Mouse (Mus musculus): ENCODE measurements around the gene Slamf1.

The Slamf1 gene

DNA sequence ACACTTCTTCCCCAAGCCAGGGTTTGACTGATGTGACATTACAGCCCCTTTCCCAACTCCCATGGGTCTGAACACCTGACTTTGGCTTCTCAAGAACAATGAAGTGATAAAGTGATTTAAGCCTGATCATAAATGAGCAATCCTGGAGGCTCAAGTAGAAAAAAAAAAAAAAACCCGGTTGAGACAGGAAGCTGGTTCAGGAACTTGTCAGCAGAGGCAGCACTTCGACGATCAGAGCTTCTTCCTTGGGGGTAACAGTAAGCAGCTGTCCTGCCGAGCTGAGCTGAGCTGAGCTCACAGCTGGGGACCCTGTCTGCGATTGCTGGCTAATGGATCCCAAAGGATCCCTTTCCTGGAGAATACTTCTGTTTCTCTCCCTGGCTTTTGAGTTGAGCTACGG, at the start of gene Slamf1:
Gene Slamf1, plus strand, starts transcription at position 230 of the 400 bp plus-strand sequence.
- no peak for DNase-seq (ENCODE audit: low read depth, low spot score)

DNA sequence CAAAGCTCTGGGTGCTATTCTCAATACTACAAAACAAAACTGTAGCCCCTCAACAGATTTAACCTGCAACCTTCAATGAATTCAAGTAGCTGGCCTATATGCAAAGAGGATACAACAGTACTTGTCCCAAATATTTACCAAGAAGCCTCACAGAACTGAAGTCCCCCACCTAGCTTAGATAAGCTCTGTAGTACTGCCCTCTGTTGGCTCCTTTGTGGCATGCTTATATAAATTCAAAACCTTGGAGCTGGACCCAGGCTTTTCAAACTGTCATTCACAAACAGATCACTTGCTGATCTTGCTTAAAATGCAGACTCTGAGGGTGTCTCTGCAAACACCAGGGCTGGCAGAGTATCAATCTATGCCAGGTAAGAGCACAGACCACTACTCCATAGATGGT, 35.7 kb upstream of the Slamf1 start:
- DNase-seq (ENCODE audit: low read depth, low spot score), result no peak

DNA sequence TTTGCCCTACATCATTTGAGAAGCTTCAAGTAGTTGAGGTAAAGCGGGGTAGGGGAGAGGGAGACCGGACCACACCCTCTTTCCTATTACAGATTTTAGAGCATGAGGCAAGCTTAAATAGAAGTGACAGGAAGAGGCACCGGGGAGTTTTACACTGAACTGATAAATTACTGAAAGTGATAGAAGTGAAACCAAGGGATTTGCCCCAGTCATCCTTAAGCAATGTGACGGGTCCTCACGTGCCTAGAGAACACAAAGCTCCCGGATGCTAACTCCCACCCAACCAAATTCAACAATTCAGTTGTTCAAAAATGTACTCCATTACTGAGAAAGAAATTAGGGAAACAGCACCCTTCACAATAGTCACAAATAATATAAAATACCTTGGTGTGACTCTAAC, 32.0 kb upstream of the Slamf1 start:
- DNase-seq (ENCODE audit: low read depth, low spot score), result no peak

DNA sequence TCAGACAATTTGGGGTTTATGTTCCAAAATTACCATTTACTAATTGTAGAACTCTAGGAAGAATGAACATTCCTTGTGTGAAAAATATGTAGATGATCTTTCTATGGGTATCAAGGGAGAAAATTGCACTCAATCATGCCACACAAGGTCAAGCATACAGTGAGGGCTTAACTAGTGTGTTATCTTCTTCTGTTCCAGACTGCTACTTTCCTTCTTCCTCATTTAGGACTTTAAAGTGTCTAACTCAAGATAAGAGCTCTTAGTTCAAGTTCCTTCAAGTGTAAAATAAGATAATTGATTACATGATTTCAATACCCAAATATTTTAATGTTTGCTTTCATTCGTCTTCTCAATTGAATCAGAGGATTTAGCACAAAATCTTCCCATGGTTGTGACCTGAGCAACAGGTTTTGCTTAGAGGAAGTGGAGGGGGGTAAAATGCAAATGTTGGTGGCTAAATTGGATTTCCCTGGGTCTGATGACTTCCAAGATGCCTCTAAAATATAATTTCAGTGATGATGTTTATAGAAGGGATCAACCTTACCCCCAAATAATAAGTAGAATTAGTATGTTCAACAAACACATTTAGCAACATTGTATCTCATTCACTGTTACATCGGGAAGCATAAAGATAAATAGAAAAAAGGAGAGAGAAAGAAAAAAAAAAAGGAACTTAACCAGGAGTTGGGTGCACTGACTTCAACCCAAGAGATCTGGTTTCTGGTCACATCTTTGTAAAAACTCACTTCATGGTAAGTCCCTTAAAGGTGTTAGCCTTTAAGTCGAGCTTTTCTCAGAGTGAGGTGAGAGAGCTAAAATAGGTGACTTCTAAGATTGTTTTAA, 18.6 kb upstream of the Slamf1 start:
- DNase-seq (ENCODE audit: low read depth, low spot score), result no peak

DNA sequence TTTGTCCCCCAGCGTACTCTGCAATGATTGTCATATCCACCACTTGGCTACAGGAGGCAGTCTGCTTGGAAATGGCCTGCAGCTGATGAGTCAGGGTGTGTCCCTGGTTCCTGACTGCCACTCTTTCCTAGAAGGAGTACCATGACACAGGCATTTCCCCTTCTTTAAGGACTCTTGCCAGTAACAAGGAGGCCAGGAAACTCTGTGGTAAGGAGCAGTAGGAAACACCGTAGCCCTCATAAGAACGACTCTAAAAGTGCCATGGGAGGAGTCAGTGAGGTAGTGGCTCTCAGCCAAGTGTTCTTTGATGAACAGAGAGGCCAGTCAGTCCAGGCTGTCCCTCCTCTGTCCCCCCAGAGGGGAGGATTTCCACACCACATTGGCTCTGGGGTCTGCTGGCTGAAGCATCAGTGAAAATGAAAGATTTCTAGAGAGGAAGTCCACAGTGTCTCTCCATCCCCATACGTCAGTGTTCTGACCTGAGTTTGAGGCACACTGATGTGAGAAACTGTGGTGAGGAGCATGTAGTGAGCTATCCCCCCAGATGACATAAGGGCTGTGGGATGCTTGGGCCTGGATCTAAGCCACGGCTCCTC, 5.0 kb upstream of the Slamf1 start:
- no peak for DNase-seq (ENCODE audit: low read depth, low spot score)

DNA sequence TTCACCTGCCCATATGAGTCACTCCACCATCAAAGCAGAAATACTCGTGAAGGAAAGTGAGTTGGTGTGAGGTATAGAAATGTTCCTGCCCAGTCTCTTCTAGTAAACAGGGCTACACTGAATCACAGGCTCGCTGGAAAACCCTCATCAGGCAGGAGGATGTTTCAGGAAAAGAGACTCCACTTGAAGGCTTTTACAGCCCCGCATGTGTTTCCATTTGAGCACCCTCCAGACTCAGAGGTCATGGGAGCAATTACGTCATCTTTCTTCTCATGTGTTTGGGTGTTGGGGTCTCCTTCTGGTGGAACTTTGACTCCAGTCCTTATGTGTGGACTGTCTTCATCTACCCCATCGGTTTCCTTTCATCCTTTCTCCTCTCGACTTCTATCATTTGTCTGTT, 4.1 kb downstream of the Slamf1 start:
- no peak for DNase-seq (ENCODE audit: low read depth, low spot score)

DNA sequence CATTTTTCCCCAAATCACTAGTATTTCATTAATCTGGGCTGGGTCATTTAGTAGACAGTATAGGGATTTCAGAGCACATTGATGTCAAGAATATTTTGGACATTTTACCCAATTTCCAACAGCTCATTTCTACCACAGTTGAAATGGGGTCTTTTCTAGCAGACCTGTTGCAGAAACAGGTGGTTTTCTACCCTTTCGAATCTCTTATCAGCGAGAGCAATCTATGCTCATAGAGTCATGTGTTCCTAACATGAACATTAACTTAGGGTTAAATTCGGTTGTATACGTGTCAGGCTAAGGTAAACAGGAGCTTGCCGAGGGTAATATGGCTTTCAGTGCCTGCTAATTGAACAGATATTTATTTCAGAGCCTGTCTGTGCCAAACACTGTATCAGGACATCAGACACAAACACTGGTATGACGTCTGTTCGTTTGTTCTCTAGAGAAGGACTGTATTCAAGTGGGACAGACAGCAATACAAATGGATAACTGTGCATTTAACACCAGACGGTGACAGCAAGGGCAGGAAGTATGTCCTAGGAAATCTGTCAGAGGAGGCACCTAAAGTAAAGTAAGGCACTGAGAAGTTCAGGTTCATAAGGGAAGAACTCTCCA, 5.3 kb downstream of the Slamf1 start:
- DNase-seq (ENCODE audit: low read depth, low spot score), result no peak

DNA sequence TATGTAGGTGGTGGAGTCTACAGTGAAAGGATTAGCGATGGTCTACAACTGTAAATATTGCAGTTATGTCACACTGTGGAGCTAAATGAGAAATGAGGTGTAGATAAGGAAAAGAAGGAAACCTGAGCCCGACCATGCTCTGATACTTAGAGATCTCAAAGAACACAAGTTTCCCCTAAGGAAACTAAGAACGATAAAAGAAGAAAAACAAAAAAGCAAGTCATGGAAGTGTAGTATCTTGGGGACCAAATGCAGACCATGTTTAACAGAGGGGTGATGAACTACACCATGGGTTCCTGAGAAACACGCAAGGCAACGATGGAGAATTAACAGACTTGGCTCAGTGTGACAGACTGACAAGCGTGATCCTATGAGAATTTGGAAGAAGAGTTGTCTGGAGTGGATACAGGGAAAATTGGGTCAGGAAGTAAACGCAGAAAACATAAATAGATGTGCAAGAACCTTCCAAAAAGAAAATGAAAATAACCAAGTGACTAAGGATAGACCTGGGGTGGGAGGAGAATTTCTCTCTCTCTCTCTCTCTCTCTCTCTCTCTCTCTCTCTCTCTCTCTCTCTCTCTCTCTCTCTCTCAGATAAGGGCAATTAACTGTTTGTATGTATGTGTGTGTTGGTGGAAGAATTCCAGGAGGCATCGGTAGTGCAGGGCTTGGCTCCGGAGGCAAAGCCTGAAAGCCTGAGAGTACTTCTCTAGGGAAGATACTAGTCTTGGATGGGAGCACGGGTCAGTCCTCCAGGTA, 6.5 kb downstream of the Slamf1 start:
- no peak for DNase-seq (ENCODE audit: low read depth, low spot score)

DNA sequence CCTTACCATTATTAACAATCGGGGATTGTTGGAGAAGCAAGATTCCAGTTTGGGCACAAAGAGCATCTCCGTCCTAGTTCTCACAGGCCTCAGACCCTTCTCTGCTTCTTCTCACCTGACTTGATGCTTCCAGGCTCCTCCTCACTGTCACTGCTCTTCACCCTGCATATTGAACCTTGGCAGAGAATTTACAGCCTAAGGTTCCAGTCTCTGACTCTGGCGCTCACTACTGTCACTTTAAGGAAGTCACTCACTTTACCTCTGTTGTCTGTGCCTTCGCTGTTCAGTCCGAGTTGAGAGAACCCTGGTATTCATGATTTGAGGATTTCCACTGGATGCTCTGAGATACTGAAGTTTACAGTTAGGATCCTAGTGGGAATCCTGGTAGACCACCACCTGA, 7.3 kb downstream of the Slamf1 start:
- DNase-seq (ENCODE audit: low read depth, low spot score), result no peak

DNA sequence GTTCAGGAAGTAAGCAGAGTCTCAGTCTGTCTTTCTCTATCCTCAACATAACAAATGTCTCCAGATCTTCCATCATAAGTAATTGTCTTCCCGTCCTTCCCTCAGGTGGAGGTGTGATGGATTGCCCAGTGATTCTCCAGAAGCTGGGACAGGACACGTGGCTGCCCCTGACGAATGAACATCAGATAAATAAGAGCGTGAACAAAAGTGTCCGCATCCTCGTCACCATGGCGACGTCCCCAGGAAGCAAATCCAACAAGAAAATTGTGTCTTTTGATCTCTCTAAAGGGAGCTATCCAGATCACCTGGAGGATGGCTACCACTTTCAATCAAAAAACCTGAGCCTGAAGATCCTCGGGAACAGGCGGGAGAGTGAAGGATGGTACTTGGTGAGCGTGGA, 7.8 kb downstream of the Slamf1 start:
- DNase-seq (ENCODE audit: low read depth, low spot score), result no peak

DNA sequence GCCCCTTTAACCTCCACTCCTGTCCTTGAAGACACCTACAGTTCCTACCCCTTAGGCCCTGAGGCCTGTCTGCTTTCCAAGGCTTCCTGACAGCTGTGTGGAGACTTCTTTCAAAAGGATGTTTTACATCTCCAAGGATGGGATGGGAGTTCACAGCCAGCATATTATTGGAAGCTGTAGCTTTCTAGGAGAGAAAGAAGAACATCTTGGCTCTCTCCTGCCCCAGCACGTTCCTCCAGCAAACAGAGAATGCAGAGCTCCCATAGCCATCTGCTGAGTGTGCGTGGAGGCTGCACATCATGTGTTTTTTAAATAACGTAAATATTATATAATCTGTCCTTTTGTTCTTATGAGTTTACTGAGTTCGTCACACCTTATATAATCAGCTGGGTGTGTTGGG, 8.9 kb downstream of the Slamf1 start:
- DNase-seq (ENCODE audit: low read depth, low spot score), result no peak

DNA sequence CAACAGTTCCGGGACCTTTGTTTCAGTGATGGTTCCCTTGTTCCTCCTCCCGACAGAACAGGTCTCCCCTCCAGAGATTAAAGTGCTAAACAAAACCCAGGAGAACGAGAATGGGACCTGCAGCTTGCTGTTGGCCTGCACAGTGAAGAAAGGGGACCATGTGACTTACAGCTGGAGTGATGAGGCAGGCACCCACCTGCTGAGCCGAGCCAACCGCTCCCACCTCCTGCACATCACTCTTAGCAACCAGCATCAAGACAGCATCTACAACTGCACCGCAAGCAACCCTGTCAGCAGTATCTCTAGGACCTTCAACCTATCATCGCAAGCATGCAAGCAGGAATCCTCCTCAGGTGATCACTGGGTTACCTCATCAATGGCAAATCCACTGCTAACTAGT, 10.1 kb downstream of the Slamf1 start:
- DNase-seq (ENCODE audit: low read depth, low spot score), result no peak

DNA sequence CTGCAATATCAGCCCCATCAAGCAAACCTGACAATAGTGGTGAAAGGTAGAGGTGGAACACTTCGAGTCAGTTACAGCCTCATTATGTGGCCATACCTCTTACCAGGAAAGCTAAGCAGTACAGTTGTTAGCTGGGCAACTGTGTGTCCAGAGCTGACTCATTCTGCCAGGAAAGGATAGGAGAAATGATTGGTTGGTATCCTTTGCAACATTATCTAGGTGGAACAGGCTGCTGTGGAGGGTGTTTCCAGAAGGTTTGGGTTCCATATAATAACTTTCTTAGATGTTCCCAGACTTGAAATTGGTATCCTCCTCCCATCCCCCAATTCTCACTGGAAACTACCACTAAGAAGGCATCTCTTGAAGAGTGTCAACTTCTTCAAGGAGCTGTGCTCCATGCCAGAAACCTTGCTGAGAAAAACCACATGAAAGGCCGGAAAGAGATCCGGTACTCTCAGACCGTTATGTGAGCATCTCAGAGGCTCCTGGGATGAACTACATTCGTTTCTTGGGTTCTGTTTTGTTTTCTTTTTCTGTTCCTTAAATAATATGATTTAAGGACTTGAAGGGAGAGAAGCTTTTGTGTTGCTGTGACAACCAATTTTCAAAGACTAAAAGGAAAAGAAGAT, 15.5 kb downstream of the Slamf1 start:
- DNase-seq (ENCODE audit: low read depth, low spot score), result no peak

DNA sequence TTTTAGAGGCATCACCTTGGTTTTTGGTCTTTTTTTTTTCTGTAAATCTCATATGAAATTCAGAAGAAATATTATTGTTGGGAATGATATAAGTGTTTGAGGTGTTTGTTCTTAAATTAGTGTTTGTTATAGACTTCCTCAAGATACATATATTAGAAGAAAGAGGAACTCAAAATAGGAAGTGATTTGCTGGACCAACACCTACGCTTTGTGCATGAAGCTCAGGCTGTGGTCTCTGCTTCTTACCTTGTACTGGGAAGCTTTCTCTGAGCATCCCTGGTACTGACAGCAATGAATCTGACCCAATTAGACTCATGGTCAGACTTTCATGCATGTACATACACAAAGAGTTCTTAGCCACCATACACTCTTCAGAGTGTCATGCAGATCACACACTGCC, 18.9 kb downstream of the Slamf1 start:
- DNase-seq (ENCODE audit: low read depth, low spot score), result no peak

DNA sequence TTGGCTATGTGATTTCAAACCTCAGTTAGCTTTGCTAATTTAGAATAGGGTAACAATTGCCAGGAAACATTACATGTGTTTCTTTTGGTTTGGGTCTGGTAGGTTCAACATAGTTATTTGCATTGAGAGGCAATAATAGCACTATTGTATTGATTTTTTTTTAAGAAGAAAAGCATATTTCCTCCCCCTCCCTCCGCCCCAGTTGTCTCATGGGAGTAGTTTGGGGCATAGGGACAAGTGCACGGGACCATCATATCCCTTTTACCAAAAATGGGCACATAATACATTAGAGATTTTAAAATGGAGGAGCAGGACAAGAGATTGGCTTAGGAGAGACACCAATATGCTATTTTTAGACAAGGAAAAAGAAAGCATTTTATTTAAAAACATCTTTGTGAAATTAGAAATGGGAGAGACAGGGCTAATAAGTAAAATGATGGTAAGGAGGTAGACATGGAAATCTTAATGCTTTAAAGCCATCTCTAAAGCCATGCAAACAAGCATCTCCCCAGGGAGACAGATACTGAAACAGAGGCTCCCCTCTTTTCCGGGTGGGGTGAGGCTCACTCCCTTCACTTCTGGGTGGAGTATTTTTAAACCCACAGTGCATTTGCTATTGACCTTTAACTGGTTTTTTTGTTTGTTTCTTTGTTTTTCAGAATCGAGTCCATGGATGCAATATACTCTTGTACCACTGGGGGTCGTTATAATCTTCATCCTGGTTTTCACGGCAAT, 20.5 kb downstream of the Slamf1 start:
- DNase-seq (ENCODE audit: low read depth, low spot score), result no peak

DNA sequence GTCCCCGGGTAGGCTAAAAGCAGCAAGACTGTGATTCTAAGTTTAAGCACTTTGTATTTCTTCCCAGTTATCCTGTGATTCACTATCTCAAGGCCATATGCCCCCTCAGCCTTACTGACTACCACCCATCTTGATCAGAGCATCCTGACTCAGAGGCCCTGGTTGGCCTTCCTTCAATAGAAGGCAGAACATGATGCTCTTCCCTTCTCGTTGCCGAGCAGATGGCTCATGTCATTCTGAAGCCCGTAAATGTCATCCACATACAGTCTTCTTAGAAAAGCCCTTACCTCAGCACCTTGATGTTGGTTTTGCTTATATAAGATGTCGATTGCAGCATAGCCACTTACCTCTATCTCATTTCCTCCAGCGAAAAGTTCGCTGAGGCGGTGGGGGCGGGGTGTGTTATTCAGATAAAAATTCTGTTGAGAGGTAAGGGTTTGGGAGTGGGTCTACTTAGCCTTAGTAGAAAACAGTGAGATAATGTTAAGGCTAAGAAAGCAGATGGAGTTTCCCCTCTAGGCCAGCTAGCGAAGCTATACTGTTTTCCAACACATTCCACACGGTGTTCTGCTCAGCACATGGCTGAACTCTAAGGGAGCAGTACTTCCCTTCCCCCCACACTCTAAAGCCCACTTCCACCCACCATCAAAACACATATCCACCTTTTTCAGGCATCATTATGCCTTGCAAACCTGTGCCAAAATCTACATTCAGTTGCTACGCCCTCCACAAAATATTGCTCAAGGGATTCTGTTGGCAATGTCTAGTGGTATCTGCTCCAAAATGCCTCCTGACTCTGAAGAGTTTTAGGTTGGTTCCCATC, 21.7 kb downstream of the Slamf1 start:
- DNase-seq (ENCODE audit: low read depth, low spot score), result no peak

DNA sequence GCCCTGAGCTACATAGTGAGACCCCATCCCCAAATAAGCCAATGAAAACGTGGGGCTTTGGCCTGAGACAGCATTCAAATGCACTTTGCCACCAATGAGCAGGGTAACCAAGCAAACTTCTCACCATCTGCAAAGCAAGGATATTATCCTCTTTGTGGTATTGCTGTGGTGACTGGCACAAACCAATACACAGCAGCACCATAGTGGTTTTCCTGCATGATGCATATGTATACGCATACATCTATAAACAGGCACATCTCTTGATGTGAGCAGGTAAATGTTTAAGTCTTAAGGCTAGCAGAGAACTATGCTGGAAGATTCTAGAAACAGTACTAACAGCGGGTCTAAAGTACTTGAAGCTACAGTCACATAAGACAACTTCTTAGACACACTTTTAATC, 22.5 kb downstream of the Slamf1 start:
- DNase-seq (ENCODE audit: low read depth, low spot score), result no peak

DNA sequence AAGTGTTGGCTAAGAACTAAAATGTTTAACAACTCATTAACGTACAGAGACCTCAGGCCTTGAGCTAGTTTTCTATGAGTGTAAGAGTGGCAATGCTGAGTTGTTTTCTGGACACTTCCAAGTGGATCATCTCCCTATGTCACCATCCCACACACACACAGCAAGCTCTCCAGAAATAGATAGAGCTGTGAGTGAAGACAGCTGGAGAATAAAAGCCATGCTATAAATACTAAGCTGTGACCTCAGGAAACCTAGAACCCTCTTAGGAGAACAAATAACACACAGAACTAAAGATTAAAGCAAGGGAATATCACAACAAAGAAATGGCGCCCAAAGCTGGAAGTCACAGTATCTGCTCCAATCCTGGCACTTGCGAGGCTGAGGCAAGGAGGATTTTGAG, 24.6 kb downstream of the Slamf1 start:
- no peak for DNase-seq (ENCODE audit: low read depth, low spot score)

DNA sequence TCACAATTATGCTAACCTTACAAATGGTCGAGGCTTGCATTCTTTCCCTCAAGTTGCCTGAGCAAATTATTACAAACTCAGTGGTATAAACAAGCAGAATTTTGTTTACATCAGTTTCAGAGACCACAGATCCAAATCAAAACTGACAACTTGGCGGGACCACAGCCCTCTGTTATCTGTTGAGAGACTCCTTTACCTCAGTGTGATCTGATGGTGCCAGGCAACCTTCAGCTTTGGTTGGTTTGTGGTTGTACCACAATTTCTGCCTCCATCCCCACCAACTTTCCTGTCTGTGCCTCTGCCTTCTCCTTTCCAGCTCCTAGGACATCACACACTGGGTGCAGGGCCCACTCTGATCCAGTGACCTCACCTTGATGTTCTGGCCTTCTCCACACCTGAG, 29.3 kb downstream of the Slamf1 start:
- no peak for DNase-seq (ENCODE audit: low read depth, low spot score)

DNA sequence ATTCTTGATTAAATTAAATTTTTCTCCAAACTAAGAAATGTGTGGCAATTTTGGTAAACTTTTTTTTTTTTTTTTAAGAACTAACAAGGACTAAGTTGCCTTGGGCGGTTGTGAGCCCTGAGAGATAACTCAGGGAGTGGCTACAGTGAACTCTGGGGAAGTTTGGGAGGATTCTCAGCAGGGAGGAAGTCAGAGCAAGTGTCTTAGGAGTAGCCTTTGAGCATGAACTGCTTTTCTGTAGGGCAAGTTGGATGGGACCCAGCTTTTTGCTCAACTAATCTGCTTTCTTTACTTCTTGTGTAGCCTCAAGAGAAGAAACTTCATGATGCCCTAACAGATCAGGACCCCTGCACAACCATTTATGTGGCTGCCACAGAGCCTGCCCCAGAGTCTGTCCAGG, 30.9 kb downstream of the Slamf1 start:
- DNase-seq (ENCODE audit: low read depth, low spot score), result no peak

Measured in R1 (cell line).